Mouse (Mus musculus) ovary, postnatal 14 days (tissue): Measurements from ENCODE around the gene Tmem143.
"Not testable (repeated sequence)": the region's sequence is repeated elsewhere in the genome, so short reads cannot be mapped to it uniquely, and the experiment has no call there.

Experiments
- DNase-seq: peaks from one replicate; pipeline ENCODE4 v3.0.0; 2022; ENCODE audit warnings: low spot score

Tmem143 gene

GRCm38 (mm10) chr7:45896517-45897257 lies at the start of gene Tmem143, which contains the start of gene Syngr4:
Tmem143 (plus strand) TSS chr7:45896941.
Syngr4 (minus strand) TSS chr7:45896714.
- DNase-seq = peak; percentile 91

- no peak for DNase-seq
Observed at GRCm38 (mm10) chr7:45848447-45849027, 48.2 kb upstream of the Tmem143 start.

GRCm38 (mm10) chr7:45850661-45851060 lies 46.1 kb upstream of the Tmem143 start:
- DNase-seq = no peak

DNA sequence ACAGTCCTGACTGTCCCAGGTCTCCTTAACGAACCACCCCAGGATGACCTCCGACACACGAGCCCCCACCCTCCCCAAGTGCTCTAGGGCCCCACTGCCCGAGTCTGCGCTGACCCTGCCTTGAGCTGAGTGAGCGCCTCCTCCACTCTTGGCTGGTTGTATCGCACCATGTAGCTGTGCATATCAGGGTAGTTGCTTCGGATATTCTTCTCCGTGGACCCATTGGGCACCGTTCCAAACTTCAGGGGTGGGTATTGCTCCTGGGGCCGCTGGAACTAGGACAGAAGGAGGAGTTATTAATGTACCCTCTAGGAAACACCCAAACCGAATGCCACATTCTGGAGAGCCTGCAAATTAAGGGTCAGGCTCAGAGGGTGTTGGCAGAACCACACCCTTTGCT lies 43.7 kb upstream of the Tmem143 start:
- DNase-seq = no peak

- no peak for DNase-seq
Observed at GRCm38 (mm10) chr7:45856950-45857901, 39.5 kb upstream of the Tmem143 start.

DNA sequence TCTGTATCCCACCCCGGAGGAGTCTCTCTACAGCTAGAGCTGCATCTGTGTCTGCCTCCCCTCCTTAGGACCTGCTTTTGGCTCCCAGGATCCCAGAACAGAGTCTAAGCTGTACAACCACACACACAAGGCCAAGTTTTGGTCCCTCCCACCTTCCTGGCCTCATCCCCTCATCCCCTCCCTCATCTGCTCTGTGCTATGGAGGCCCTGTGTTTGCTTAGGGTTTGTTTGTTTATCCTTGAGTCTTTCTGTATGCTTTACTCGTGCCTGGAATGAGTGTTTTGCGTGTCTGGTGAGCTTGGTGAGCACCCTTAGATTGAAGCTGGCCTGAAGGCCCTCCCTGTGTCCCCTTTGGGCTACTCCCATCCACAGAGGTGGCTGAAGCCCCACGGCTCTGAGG lies 37.7 kb upstream of the Tmem143 start:
- no peak for DNase-seq

DNA sequence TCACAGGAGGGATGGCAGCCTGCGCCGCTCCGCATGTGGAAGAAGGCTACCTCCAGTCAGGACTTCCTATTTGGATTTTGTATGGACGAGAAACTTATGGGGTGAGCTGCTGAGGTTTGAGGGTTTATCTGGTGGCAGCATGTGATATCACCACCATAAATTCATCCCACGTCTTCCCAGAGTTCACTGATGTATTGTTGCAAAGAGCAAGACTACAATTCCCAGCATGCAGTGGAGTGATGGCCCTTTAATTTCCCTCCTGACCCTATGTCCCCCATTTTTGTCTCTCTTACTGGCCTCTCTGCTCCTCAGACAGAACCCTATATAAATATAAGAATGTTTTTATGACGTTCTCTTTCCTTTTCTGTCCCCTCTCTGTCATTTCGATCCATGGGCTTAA lies 33.9 kb upstream of the Tmem143 start:
- no peak for DNase-seq

DNA sequence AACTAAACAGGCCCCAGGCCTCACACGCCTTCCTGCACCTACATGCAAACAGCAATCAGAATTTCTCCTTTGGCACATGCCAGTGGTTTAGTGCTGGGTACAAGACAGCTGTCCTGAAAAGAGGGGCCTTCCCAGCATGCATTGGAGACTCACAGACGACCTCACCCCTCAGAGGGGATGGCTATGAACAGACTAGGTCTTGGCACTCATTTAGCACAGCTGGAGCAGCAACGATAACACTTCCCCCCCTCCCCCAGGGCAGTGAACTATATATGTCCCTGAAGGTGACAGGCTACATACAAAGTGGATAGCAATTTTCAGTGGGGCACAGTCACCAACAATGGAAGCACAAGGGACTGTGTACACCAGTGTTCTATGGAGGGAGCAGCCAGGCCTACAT lies 32.3 kb upstream of the Tmem143 start:
- DNase-seq = no peak

- DNase-seq = peak; percentile 92
Observed at GRCm38 (mm10) chr7:45865925-45866910, 30.5 kb upstream of the Tmem143 start.

DNA sequence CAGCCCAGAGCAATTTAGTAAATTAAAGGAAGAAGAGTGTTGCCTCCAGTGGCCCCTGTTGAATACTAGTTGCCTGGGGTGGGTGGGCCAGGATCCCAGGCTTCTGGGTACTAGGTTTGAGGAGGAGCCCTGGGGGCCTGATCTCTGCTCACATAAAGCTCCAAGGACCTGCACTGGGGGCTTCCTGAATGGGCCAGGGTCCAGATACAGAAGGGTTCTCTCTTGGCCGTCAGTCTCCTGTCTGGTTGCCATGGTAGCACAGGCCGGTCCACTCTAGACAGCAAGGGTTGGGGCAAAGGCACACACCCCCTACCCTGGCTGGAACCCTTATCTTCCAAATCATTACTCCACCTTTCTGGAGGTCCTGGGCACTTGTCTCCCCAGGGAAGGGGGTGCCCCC lies 28.9 kb upstream of the Tmem143 start:
- DNase-seq = no peak

DNA sequence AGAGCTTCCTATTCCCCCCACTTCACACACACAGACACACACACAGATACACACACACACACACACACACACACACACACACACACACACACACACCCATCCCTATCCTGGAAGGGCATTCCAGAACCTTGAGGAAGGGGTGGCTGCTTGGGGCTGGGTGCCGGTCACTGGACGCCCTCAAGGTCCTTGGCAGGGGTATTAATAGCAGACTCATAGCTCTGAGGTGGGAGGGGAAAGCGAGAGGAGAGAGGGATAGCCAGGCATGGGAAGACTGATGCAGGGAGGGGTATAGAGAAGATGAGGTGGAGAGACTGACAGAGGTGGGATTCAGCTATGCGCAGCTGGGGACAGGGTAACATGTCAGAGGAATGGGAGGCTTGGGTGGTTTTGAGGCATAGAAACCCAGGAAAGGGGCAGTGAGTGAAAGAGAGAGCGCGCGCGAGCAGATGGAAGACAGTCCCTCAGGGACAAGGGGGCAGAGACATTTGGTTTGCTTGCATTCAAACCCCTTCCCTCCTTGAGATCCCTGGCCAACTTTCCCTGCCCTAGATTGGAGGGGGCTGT lies 27.6 kb upstream of the Tmem143 start:
- no peak for DNase-seq

- DNase-seq = no peak
Observed at GRCm38 (mm10) chr7:45869787-45870186, 27.0 kb upstream of the Tmem143 start.

- no peak for DNase-seq
Observed at GRCm38 (mm10) chr7:45870282-45871058, 26.3 kb upstream of the Tmem143 start.

DNA sequence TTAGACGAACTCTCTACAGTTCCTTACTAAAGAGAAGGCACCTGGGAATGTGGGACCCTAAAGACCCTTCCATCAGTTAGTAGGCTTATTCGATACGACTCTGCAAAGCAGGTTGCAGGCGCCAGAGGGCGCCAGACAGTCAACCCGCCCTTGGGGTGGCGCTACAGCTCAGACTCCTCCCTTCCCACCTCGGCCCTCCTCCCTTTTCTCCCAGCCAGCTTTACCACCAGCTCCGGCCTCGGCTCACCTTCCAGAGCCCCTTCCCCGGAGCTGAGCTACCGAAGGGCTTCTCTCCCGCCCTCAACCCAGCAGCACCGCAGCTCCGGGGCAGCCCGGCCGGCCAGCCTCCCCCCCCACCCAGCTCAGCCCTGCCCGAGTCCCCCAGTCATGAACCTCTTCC lies 24.1 kb upstream of the Tmem143 start, which contains the start of gene Kdelr1:
Gene Kdelr1 (plus strand): TSS at position 149 of the 400 bp plus-strand sequence.
- peak; percentile 88 for DNase-seq

- DNase-seq = peak; percentile 48
Observed at GRCm38 (mm10) chr7:45873061-45873947, 23.4 kb upstream of the Tmem143 start.

DNA sequence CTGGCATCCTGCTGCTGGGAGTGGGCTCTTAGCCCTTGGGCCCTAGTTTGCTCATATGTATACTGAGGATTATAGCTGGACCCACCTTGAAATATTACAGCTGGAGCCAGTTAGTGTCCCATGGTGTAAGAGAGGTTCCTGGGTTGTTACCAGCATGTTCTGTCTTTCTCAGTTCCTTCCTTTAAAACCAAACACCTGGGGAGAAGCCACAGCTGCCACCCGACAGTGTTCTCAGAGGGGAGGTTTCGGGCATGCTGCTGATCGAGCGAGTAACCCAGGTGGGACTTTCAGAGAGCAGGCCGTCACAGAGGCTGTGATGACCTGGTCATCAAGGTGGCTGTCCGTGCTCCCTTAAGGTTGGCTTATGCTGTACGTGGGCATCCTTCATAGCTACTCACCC lies 19.8 kb upstream of the Tmem143 start:
- DNase-seq = no peak

GRCm38 (mm10) chr7:45878278-45878677 lies 18.5 kb upstream of the Tmem143 start, which contains the start of gene Grin2d:
Grin2d (minus strand) TSS chr7:45878378.
- not testable (repeated sequence) for DNase-seq

DNA sequence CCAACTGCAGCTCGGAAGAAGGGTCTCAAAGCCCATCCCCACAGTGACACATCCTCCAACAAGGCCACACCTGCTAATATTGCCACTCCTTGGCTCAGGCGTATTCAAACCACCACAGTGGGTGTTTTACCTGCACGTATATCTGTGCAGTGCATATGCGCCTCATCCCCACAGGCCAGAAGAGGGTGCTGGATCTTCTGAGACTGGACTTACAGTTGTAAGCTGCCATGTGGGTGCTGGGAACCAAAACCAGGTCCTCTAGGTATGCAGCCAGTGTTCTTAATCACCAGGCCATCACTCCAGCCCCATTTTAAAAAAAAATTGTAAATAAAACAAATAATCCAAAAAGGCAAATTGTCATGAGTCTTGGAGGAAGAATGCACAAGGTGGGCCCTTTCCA lies 16.2 kb upstream of the Tmem143 start:
- DNase-seq = no peak

GRCm38 (mm10) chr7:45881011-45881410 lies 15.7 kb upstream of the Tmem143 start:
- DNase-seq = no peak
